Mouse (Mus musculus): Measurements from ENCODE around the gene Mrpl21. TPM values are rescaled to one million over a fixed set of nuclear protein-coding genes. Genes with fewer than 3 reads are reported as not detected.

The Mrpl21 gene
- polyA plus RNA-seq, 1 experiment from 2014 or later = 112 TPM

Small RNA genes lying within 50 kb of the gene (microRNA-seq; reads per million reads assigned to microRNA genes)
- gene Mir6984 = 0.84 reads per million

Other genes starting within 250 kb of the Mrpl21 start
- 4.1 and 4.8 TPM in 2 replicates for gene Ighmbp2, start 116 bp downstream of the Mrpl21 start, polyA plus RNA-seq (2014; fragmentation: Nextera tagmentation; extraction: Ambion mirVana)
- gene Cpt1a, start 39.4 kb downstream of the Mrpl21 start, polyA plus RNA-seq (2014; fragmentation: Nextera tagmentation; extraction: Ambion mirVana) = 29.2 and 34.9 TPM in 2 replicates
- 0.47 and 1.1 TPM in 2 replicates for gene Tesmin, start 106.0 kb downstream of the Mrpl21 start, polyA plus RNA-seq (2014; fragmentation: Nextera tagmentation; extraction: Ambion mirVana)
- 6.4 and 8.0 TPM in 2 replicates for gene Gal, start 131.6 kb downstream of the Mrpl21 start, polyA plus RNA-seq (2014; fragmentation: Nextera tagmentation; extraction: Ambion mirVana)